Mouse (Mus musculus): ENCODE results near the gene Frg2f1.

Frg2f1 gene

GRCm38 (mm10) chr4:119492291-119492932, 46.9 kb downstream of the Frg2f1 start, which contains the start of gene Rimkla:
Gene Rimkla (minus strand): TSS chr4:119492628.
- peak; percentile 13 to 41 for DNase-seq

- DNase-seq = peak in 1 of 2 experiments; percentile 11
These were observed 48.5 kb downstream of the Frg2f1 start for GRCm38 (mm10) chr4:119490806-119491205.

GRCm38 (mm10) chr4:119489666-119490065, 49.7 kb downstream of the Frg2f1 start:
- no peak for DNase-seq

GRCm38 (mm10) chr4:119484882-119485281, 54.4 kb downstream of the Frg2f1 start:
- no peak for DNase-seq

GRCm38 (mm10) chr4:119483051-119483450, 56.3 kb downstream of the Frg2f1 start:
- no peak for DNase-seq

Measured in spleen, adult 18-20 months (tissue).